Mouse (Mus musculus) limb, embryonic 10.5 days (tissue): ENCODE results near the gene Gm20931. TPM values are rescaled to one million over a fixed set of nuclear protein-coding genes. Genes with fewer than 3 reads are reported as not detected.
"Not testable (repeated sequence)": the region's sequence is repeated elsewhere in the genome, so short reads cannot be mapped to it uniquely, and the experiment has no call there.

ENCODE experiments used
- DNase-seq: peaks from one replicate; pipeline ENCODE4 v3.0.0-alpha.2; 2017; ENCODE audit warnings: low spot score
- H3K27ac ChIP-seq: fragments of 300-500 bp; sonication (generic); 2 replicates; pipeline ENCODE4 v1.5.1; 2016; ENCODE audit warnings: mild to moderate bottlenecking
- H3K27me3 ChIP-seq: fragments of 300-500 bp; sonication (generic); 2 replicates; pipeline ENCODE4 v1.6.1; 2016; ENCODE audit warnings: low read depth, mild to moderate bottlenecking; ENCODE audit not compliant: poor library complexity, severe bottlenecking
- H3K36me3 ChIP-seq: fragments of 300-500 bp; sonication (generic); 2 replicates; pipeline ENCODE4 v1.6.1; 2016; ENCODE audit warnings: mild to moderate bottlenecking, moderate library complexity
- H3K4me1 ChIP-seq: fragments of 300-500 bp; sonication (generic); 2 replicates; pipeline ENCODE4 v1.6.1; 2016
- H3K4me3 ChIP-seq: fragments of 300-500 bp; sonication (generic); 2 replicates; pipeline ENCODE4 v1.5.1; 2016; ENCODE audit warnings: mild to moderate bottlenecking, moderate library complexity
- H3K9me3 ChIP-seq: fragments of 300-500 bp; sonication (generic); replicated peaks from 2 replicates; pipeline ENCODE4 v1.6.1; 2016; ENCODE audit warnings: mild to moderate bottlenecking
- WGBS: fragments of 180-500 bp; shearing (Covaris S2); methylation state at CpG from one replicate; pipeline ENCODE4 v1.1.7; 2016; 5-methylcytosine and 5-hydroxymethylcytosine counted together
- polyA plus RNA-seq: library from polyadenylated mRNA; unstranded; fragments of >200 nt; fragmentation: Nextera tagmentation; extraction: Ambion mirVana; gene quantifications from 2 replicates; pipeline ENCODE4 v1.2.1, GENCODE M21; 2016

Gene Gm20931
- polyA plus RNA-seq, result not detected in 2 replicates

GRCm38 (mm10) chrY:55213420-55213819, at the start of gene Gm20931:
Gm20931 (plus strand) TSS chrY:55213720.
- not testable (repeated sequence) for H3K4me3 ChIP-seq, DNase-seq, H3K27me3 ChIP-seq, H3K4me1 ChIP-seq, H3K27ac ChIP-seq, H3K36me3 ChIP-seq, H3K9me3 ChIP-seq
- no CpG with 5 or more reads among the region's 6 CpGs for WGBS
